Mouse (Mus musculus): ENCODE measurements around the gene Prss42. TPM values are rescaled to one million over a fixed set of nuclear protein-coding genes. Genes with fewer than 3 reads are reported as not detected.

Gene Prss42
- 0.05 TPM in 1 of 2 replicates, not detected in the other for polyA plus RNA-seq (2012; rRNA removed)

DNA sequence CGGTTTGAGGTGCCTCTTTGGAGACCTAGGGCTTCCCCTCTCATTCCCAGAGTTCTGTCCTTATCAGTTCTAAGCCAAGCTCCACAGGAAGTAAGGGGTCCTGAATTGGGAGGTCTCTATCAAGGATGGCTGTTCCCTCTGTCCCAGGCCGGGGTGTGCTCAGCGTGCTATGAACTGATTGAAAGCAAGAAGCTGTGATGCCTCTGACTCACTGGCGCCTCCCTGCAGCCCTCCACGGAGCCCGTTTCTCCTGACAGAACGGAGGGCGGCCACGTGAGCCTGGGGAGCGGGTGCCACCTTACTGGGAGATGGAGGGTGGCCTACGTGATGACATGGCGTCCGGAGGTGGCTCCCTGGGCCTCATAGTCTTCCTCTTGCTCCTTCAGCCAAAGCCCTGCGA, at the start of gene Prss42:
Gene Prss42 (plus strand): TSS at position 301 of the 400 bp plus-strand sequence.

DNA sequence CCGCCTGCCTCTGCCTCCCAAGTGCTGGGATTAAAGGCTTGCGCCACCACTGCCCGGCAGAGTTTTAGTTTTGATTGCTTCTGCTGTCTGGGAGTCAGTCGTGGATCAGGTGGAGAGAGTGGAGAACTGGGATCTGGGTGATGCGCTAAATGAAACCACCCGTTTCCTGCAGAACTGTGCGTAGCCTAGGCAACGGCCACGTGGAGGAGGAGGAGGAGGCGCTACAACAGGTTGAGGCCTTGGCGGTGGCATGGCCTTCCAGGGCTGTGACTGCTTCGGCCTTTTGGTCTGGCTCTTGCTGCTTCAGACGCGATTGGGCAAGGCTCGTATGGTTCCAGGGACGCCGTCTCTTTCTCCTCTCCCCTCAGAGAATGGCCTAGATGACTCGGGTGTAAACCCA, 15.8 kb downstream of the Prss42 start, which contains the start of gene Prss44:
Gene Prss44 (plus strand): TSS at position 206 of the 400 bp plus-strand sequence.

DNA sequence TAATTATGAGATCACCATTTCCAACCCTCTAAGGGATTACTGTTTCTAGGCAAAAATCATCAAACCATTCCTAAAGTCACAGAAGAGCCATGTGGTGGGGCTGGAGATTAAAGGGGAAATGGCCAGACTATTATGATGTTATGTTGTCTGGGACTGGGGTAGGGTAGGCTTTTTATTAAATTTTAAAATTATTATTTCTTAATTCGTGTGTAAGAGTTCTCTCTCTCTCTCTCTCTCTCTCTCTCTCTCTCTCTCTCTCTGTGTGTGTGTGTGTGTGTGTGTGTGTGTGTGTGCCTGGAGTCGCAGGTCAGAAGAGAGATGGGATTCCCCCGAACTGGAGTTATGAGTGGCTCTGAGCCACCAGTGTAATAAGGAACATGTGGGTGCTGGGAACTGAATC, 28.4 kb downstream of the Prss42 start, which contains the start of gene Prss43:
Gene Prss43 (plus strand): TSS at position 301 of the 400 bp plus-strand sequence.

DNA sequence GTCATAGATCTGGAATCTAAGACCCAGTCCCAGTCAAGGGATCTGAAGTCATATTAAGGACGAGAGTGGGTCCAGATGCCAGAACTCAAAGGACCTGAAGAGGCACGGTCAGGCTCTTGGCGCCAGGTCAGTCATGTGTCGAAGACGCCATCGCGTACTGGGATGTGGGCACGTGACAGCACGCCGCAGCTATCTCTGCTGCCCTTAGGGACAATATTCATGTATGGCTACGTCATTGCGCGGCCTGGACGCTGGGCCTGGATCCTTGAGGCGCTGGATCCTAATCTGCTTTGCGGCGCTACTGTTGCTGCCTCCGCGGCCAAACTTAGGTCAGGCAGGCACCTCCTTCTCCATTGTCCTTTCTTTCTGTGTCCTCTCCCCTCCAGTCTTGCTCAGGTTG, 36.4 kb downstream of the Prss42 start, which contains the start of gene Prss45:
Gene Prss45 (plus strand): TSS at position 178 of the 400 bp plus-strand sequence.

DNA sequence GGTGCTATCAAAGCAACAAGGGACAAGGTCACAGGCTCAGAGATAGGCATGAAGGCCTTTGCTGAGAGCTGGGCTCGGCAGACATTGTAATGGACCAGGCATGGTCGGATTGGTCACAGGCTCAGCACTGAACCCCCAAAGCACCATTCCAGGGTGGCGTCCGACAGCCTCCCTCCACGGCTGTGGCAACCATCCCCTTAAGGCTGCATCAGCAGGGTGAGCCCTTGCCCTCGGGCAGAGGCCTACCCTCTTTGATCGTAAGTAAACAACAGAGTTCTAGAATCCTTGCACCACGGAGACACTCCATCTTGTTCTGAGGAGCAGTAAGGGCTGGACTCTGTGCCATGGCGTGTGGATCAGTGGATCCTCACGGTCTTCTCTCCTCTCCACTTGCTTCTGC, 46.2 kb downstream of the Prss42 start, which contains the start of gene Prss46:
Gene Prss46 (plus strand): TSS at position 301 of the 400 bp plus-strand sequence.

Other genes starting within 250 kb of the Prss42 start
- gene Nradd, start 173.7 kb upstream of the Prss42 start, polyA plus RNA-seq (2012; rRNA removed): 28.5 and 35.2 TPM in 2 replicates
- gene Nbeal2, start 144.0 kb upstream of the Prss42 start, polyA plus RNA-seq (2012; rRNA removed): 5.1 and 7.0 TPM in 2 replicates
- 99.0 and 210 TPM in 2 replicates for gene Ccdc12, start 141.7 kb upstream of the Prss42 start, polyA plus RNA-seq (2012; rRNA removed)
- 55.4 and 63.3 TPM in 2 replicates for gene Myl3, start 56.3 kb upstream of the Prss42 start, polyA plus RNA-seq (2012; rRNA removed)
- 22.0 and 55.9 TPM in 2 replicates for gene Pth1r, start 51.0 kb upstream of the Prss42 start, polyA plus RNA-seq (2012; rRNA removed)
- gene Prss44, start 15.8 kb downstream of the Prss42 start, polyA plus RNA-seq (2012; rRNA removed): not detected in 2 replicates
- gene Prss43, start 28.5 kb downstream of the Prss42 start, polyA plus RNA-seq (2012; rRNA removed): not detected in 2 replicates
- gene Prss45, start 36.4 kb downstream of the Prss42 start, polyA plus RNA-seq (2012; rRNA removed): not detected in 2 replicates
- gene Prss46, start 46.3 kb downstream of the Prss42 start, polyA plus RNA-seq (2012; rRNA removed): not detected in 2 replicates
- gene Prss50, start 59.8 kb downstream of the Prss42 start, polyA plus RNA-seq (2012; rRNA removed): 0.63 and 1.2 TPM in 2 replicates
- gene Als2cl, start 81.7 kb downstream of the Prss42 start, polyA plus RNA-seq (2012; rRNA removed): 2.3 and 3.2 TPM in 2 replicates
- 0.24 and 0.40 TPM in 2 replicates for gene Tmie, start 81.9 kb downstream of the Prss42 start, polyA plus RNA-seq (2012; rRNA removed)
- not detected in 2 replicates for gene Fam240a, start 118.7 kb downstream of the Prss42 start, polyA plus RNA-seq (2012; rRNA removed)
- 0.06 TPM in 2 replicates for gene Tdgf1, start 148.0 kb downstream of the Prss42 start, polyA plus RNA-seq (2012; rRNA removed)
- gene Lrrc2, start 153.4 kb downstream of the Prss42 start, polyA plus RNA-seq (2012; rRNA removed): 0.04 and 0.07 TPM in 2 replicates
- 0.75 and 0.91 TPM in 2 replicates for gene Rtp3, start 192.4 kb downstream of the Prss42 start, polyA plus RNA-seq (2012; rRNA removed)
- gene Ltf, start 221.1 kb downstream of the Prss42 start, polyA plus RNA-seq (2012; rRNA removed): 0.56 and 0.65 TPM in 2 replicates